Mouse (Mus musculus) frontal cortex, postnatal 14 days (tissue): ENCODE measurements around the gene Bfsp1.

ENCODE experiments used
- DNase-seq, 2 experiments: peaks; one replicate each; pipeline ENCODE4 v3.0.0; 2022; ENCODE audit warnings: low spot score in 2 of 2

The Bfsp1 gene

GRCm38 (mm10) chr2:143796335-143797013 lies 66.5 kb downstream of the Bfsp1 start:
- DNase-seq = no peak

GRCm38 (mm10) chr2:143795858-143796257 lies 67.1 kb downstream of the Bfsp1 start:
- no peak for DNase-seq

GRCm38 (mm10) chr2:143789911-143790310 lies 73.1 kb downstream of the Bfsp1 start:
- DNase-seq = no peak

- no peak for DNase-seq
Measured at GRCm38 (mm10) chr2:143780310-143780709, 82.7 kb downstream of the Bfsp1 start.
